Mouse (Mus musculus) heart, postnatal 0 days (tissue): Measurements from ENCODE around the gene Ppp4r4. TPM values are rescaled to one million over a fixed set of nuclear protein-coding genes. Genes with fewer than 3 reads are reported as not detected.

ENCODE experiments used
- ATAC-seq: fragments of 200-750 bp; cut with Nextera tagmentation; 2 replicates; pipeline ENCODE4 v1.8.0; 2017; ENCODE audit warnings: low read depth, moderate number of reproducible peaks, moderate library complexity; ENCODE audit not compliant: insufficient read depth
- DNase-seq: peaks from one replicate; pipeline ENCODE4 v3.0.0-alpha.2; 2016; ENCODE audit warnings: low spot score
- H3K27ac ChIP-seq: fragments of 300-500 bp; sonication (generic); 2 replicates; pipeline ENCODE4 v1.5.1; 2014; ENCODE audit warnings: low read depth, mild to moderate bottlenecking
- H3K27me3 ChIP-seq: fragments of 300-500 bp; sonication (generic); 2 replicates; pipeline ENCODE4 v1.6.1; 2014; ENCODE audit warnings: low read length, mixed read lengths; ENCODE audit not compliant: control insufficient read depth, insufficient read depth
- H3K36me3 ChIP-seq: fragments of 300-500 bp; sonication (generic); replicated peaks from 2 replicates; pipeline ENCODE4 v1.6.1; 2014; ENCODE audit warnings: low read length, mixed read lengths; ENCODE audit not compliant: control insufficient read depth, insufficient read depth
- H3K4me1 ChIP-seq: fragments of 300-500 bp; sonication (generic); 2 replicates; pipeline ENCODE4 v1.6.1; 2014; ENCODE audit warnings: antibody characterized with exemption; ENCODE audit not compliant: control insufficient read depth, insufficient read depth
- H3K4me2 ChIP-seq: fragments of 300-500 bp; sonication (generic); 2 replicates; pipeline ENCODE4 v1.6.1; 2014; ENCODE audit warnings: low read depth, mild to moderate bottlenecking, low read length, moderate library complexity
- H3K4me3 ChIP-seq: fragments of 300-500 bp; sonication (generic); 2 replicates; pipeline ENCODE4 v1.5.1; 2014; ENCODE audit warnings: low read depth, low read length
- H3K9ac ChIP-seq: fragments of 300-500 bp; sonication (generic); replicated peaks from 2 replicates; pipeline ENCODE4 v1.6.1; 2014; ENCODE audit warnings: low read depth, low read length, mixed read lengths
- H3K9me3 ChIP-seq: fragments of 300-500 bp; sonication (generic); replicated peaks from 2 replicates; pipeline ENCODE4 v1.6.1; 2016; ENCODE audit warnings: low read length; ENCODE audit not compliant: control insufficient read depth
- CTCF ChIP-seq: IDR thresholded peaks from 2 replicates; pipeline ENCODE4 v1.5.1; 2016; ENCODE audit warnings: antibody characterized with exemption, control low read depth, low read depth
- EP300 ChIP-seq: IDR thresholded peaks from 2 replicates; pipeline ENCODE4 v1.6.1; 2016; ENCODE audit warnings: antibody characterized with exemption, low read depth
- WGBS: fragments of 180-500 bp; shearing (Covaris S2); extraction: QIAGEN DNeasy Blood & Tissue Kit; methylation state at CpG from one replicate; pipeline ENCODE4 v1.1.7; 2014; 5-methylcytosine and 5-hydroxymethylcytosine counted together
- polyA plus RNA-seq: library from polyadenylated mRNA; unstranded; fragments of >200 nt; fragmentation: Nextera tagmentation; extraction: Ambion mirVana; gene quantifications from 2 replicates; pipeline ENCODE4 v1.2.1, GENCODE M21; 2015
- total RNA-seq: library from RNA; depleted of rRNA; stranded (reverse); fragments of >200 nt; gene quantifications from 2 replicates; pipeline ENCODE4 v1.2.3, GENCODE M21; 2014; ENCODE audit warnings: low replicate concordance

Ppp4r4 gene
- total and polyA plus RNA-seq, 2 experiments from 2014 or later: 0.12 to 1.1 TPM

GRCm38 (mm10) chr12:103635846-103636245 lies 103.8 kb downstream of the Ppp4r4 start:
- Histone ChIP-seq H3K4me3 (no peak overlapping the region), H3K4me2 (no peak overlapping the region), H3K9me3 (no peaks in the 10 kb centered on the region), H3K27ac (no peak overlapping the region), H3K4me1 (no peaks in the 10 kb centered on the region), H3K9ac (no peak overlapping the region), H3K27me3 (no peaks in the 10 kb centered on the region), H3K36me3 (no peaks in the 10 kb centered on the region)
- WGBS: 74% methylated on average over 2 of the region's 2 CpGs
- no peak for DNase-seq
- TF ChIP-seq CTCF (no peak), EP300 (no peak)
- ATAC-seq: no peak

GRCm38 (mm10) chr12:103643336-103643735 lies 111.3 kb downstream of the Ppp4r4 start:
- 0% methylated on average over 2 of the region's 2 CpGs for WGBS
- no peaks in the 10 kb centered on the region for H3K9me3 ChIP-seq
- no peaks in the 10 kb centered on the region for H3K27me3 ChIP-seq
- H3K4me2 ChIP-seq: no peak overlapping the region
- H3K4me3 ChIP-seq: no peak overlapping the region
- H3K27ac ChIP-seq: no peak overlapping the region
- no peaks in the 10 kb centered on the region for H3K4me1 ChIP-seq
- no peaks in the 10 kb centered on the region for H3K36me3 ChIP-seq
- peak; percentile 19 for DNase-seq
- no peak overlapping the region for H3K9ac ChIP-seq
- no peak for TF ChIP-seq EP300
- TF ChIP-seq CTCF: peak; percentile 89
- ATAC-seq: no peak

GRCm38 (mm10) chr12:103643818-103644217 lies 111.7 kb downstream of the Ppp4r4 start:
- Histone ChIP-seq H3K27ac (no peak overlapping the region), H3K4me2 (no peak overlapping the region), H3K4me3 (no peak overlapping the region), H3K4me1 (no peaks in the 10 kb centered on the region), H3K36me3 (no peaks in the 10 kb centered on the region), H3K27me3 (no peaks in the 10 kb centered on the region), H3K9ac (no peak overlapping the region), H3K9me3 (no peaks in the 10 kb centered on the region)
- TF ChIP-seq EP300: no peak
- 73% methylated on average over 3 of the region's 3 CpGs for WGBS
- DNase-seq (no peak), ATAC-seq (no peak)

- WGBS: 27% methylated on average over 5 of the region's 5 CpGs
- Histone ChIP-seq H3K27ac (no peak overlapping the region), H3K9me3 (no peaks in the 10 kb centered on the region), H3K9ac (no peak overlapping the region), H3K4me3 (no peak overlapping the region), H3K27me3 (no peaks in the 10 kb centered on the region), H3K4me2 (no peak overlapping the region), H3K4me1 (no peaks in the 10 kb centered on the region), H3K36me3 (no peaks in the 10 kb centered on the region)
- DNase-seq (no peak), ATAC-seq (no peak)
- TF ChIP-seq CTCF: no peak
- TF ChIP-seq EP300: no peak
Observed at GRCm38 (mm10) chr12:103644601-103645000, 112.5 kb downstream of the Ppp4r4 start.

GRCm38 (mm10) chr12:103646314-103646713 lies 114.2 kb downstream of the Ppp4r4 start:
- TF ChIP-seq CTCF: no peak
- no peak for TF ChIP-seq EP300
- no peak overlapping the region for H3K4me3 ChIP-seq
- 59% methylated on average over 2 of the region's 2 CpGs for WGBS
- ATAC-seq (no peak), DNase-seq (no peak)
- no peaks in the 10 kb centered on the region for H3K4me1 ChIP-seq
- H3K9ac ChIP-seq: no peak overlapping the region
- no peaks in the 10 kb centered on the region for H3K27me3 ChIP-seq
- no peaks in the 10 kb centered on the region for H3K36me3 ChIP-seq
- H3K9me3 ChIP-seq: 0 out of 2 replicates have a peak, but pooled peaks cover 8% of the 10 kb centered on the region
- no peak overlapping the region for H3K4me2 ChIP-seq
- H3K27ac ChIP-seq: no peak overlapping the region

GRCm38 (mm10) chr12:103653836-103654235 lies 121.8 kb downstream of the Ppp4r4 start:
- no peak for TF ChIP-seq EP300
- TF ChIP-seq CTCF: no peak
- no peak overlapping the region for H3K27ac ChIP-seq
- H3K4me1 ChIP-seq: no peaks in the 10 kb centered on the region
- ATAC-seq (no peak), DNase-seq (no peak)
- H3K9ac ChIP-seq: no peak overlapping the region
- H3K27me3 ChIP-seq: no peaks in the 10 kb centered on the region
- 0 out of 2 replicates have a peak, but pooled peaks cover 8% of the 10 kb centered on the region for H3K9me3 ChIP-seq
- no peaks in the 10 kb centered on the region for H3K36me3 ChIP-seq
- H3K4me2 ChIP-seq: no peak overlapping the region
- H3K4me3 ChIP-seq: no peak overlapping the region
- 86% methylated on average over 2 of the region's 2 CpGs for whole genome bisulfite sequencing
